Mouse (Mus musculus) C2C12 (cell line): ENCODE data around the gene Mysm1. TPM values are rescaled to one million over a fixed set of nuclear protein-coding genes. Genes with fewer than 3 reads are reported as not detected.
A peak's percentile ranks its signal among the peaks of the same experiment; 100 is the strongest.

Experiments used
- H3K27me3 ChIP-seq: one replicate; pipeline ENCODE4 v1.6.1; 2011; ENCODE audit not compliant: control insufficient read depth, insufficient read depth, insufficient read length
- H3K36me3 ChIP-seq: one replicate; pipeline ENCODE4 v1.6.1; 2011; ENCODE audit not compliant: control insufficient read depth, insufficient read depth
- H3K4me3 ChIP-seq: one replicate; pipeline ENCODE4 v1.5.1; 2011; ENCODE audit warnings: mild to moderate bottlenecking, control low read depth; ENCODE audit not compliant: poor library complexity, insufficient read depth, severe bottlenecking
- H3K79me2 ChIP-seq: one replicate; pipeline ENCODE4 v1.6.1; 2011; ENCODE audit not compliant: control insufficient read depth, insufficient read depth
- H3K79me3 ChIP-seq: one replicate; pipeline ENCODE4 v1.6.1; 2011; ENCODE audit warnings: low read depth, control low read depth
- H3ac ChIP-seq: one replicate; pipeline ENCODE3; 2011; ENCODE audit warnings: low read depth; ENCODE audit not compliant: control insufficient read depth, insufficient read length
- CEBPB ChIP-seq: IDR thresholded peaks from one replicate; pipeline ENCODE4 v1.6.1; 2011; ENCODE audit warnings: low read depth, mild to moderate bottlenecking, control low read depth, moderate library complexity
- CTCF ChIP-seq: IDR thresholded peaks from one replicate; pipeline ENCODE4 v1.5.1; 2011; ENCODE audit not compliant: control insufficient read depth, insufficient read depth, insufficient read length
- FOSL1 ChIP-seq: IDR thresholded peaks from one replicate; pipeline ENCODE4 v1.8.0; 2011; ENCODE audit warnings: mild to moderate bottlenecking, low read length; ENCODE audit not compliant: poor library complexity, insufficient read depth, severe bottlenecking
- MAX ChIP-seq: IDR thresholded peaks from one replicate; pipeline ENCODE4 v1.6.1; 2011; ENCODE audit warnings: mild to moderate bottlenecking, control low read depth
- MYOD1 ChIP-seq: IDR thresholded peaks from one replicate; pipeline ENCODE4 v1.6.1; 2011; ENCODE audit warnings: low read depth; ENCODE audit not compliant: control insufficient read depth, insufficient read length
- MYOG ChIP-seq: IDR thresholded peaks from one replicate; pipeline ENCODE4 v1.6.1; 2011; ENCODE audit not compliant: control insufficient read depth, insufficient read length; ENCODE audit errors: extremely low read depth
- USF1 ChIP-seq: IDR thresholded peaks from one replicate; pipeline ENCODE4 v1.6.1; 2011; ENCODE audit warnings: low read depth, mild to moderate bottlenecking, control low read depth, moderate library complexity
- polyA plus RNA-seq: library from polyadenylated mRNA; unstranded; fragments of >200 nt; fragmentation: generic; extraction: Trizol; gene quantifications from one replicate; pipeline ENCODE4 v1.2.1, GENCODE M21; 2012; ENCODE audit warnings: missing spikeins

Mysm1 gene
- polyA plus RNA-seq, 1 experiment: 2.2 TPM

- TF ChIP-seq FOSL1 (no peak), USF1 (no peak), CTCF (no peak), MYOG (no peak), CEBPB (no peak), MYOD1 (no peak), MAX (no peak)
- no peaks in the 10 kb centered on the region for H3K27me3 ChIP-seq
- H3K79me2 ChIP-seq: no peaks in the 10 kb centered on the region
- no peaks in the 10 kb centered on the region for H3K79me3 ChIP-seq
- H3K4me3 ChIP-seq: no peak overlapping the region
- no peaks in the 10 kb centered on the region for H3K36me3 ChIP-seq
- no peak overlapping the region for H3ac ChIP-seq
These were observed 39.3 kb upstream of the Mysm1 start for GRCm38 (mm10) chr4:95018221-95018620.

GRCm38 (mm10) chr4:95012706-95013105 is 33.8 kb upstream of the Mysm1 start:
- Histone ChIP-seq H3K4me3 (no peak overlapping the region), H3K36me3 (no peaks in the 10 kb centered on the region), H3ac (no peak overlapping the region), H3K79me2 (no peaks in the 10 kb centered on the region), H3K27me3 (no peaks in the 10 kb centered on the region), H3K79me3 (no peaks in the 10 kb centered on the region)
- TF ChIP-seq CTCF (no peak), MAX (no peak), CEBPB (no peak), MYOD1 (no peak), USF1 (no peak), MYOG (no peak), FOSL1 (no peak)

- TF ChIP-seq CEBPB: no peak
- no peak for TF ChIP-seq MYOG
- H3ac ChIP-seq: no peak overlapping the region
These were observed 33.4 kb upstream of the Mysm1 start for GRCm38 (mm10) chr4:95012256-95012655.

GRCm38 (mm10) chr4:95008175-95009057 is 29.5 kb upstream of the Mysm1 start:
- Histone ChIP-seq H3ac (no peak overlapping the region), H3K4me3 (no peak overlapping the region), H3K27me3 (no peaks in the 10 kb centered on the region), H3K79me3 (no peaks in the 10 kb centered on the region), H3K79me2 (no peaks in the 10 kb centered on the region), H3K36me3 (no peaks in the 10 kb centered on the region)
- TF ChIP-seq USF1 (no peak), MYOD1 (no peak), MYOG (no peak), MAX (no peak), CTCF (peak; percentile 67), CEBPB (no peak), FOSL1 (no peak)

More at GRCm38 (mm10) chr4:95012256-95012655, 33.4 kb upstream of the Mysm1 start:
- Histone ChIP-seq H3K79me3 (no peaks in the 10 kb centered on the region), H3K79me2 (no peaks in the 10 kb centered on the region), H3K27me3 (no peaks in the 10 kb centered on the region), H3K4me3 (no peak overlapping the region), H3K36me3 (no peaks in the 10 kb centered on the region)

- TF ChIP-seq MYOG (no peak), CEBPB (no peak), USF1 (no peak), FOSL1 (no peak), MYOD1 (no peak)
- H3ac ChIP-seq: no peak overlapping the region
- H3K79me3 ChIP-seq: no peaks in the 10 kb centered on the region
These were observed 28.9 kb upstream of the Mysm1 start for GRCm38 (mm10) chr4:95007759-95008158.

GRCm38 (mm10) chr4:95005251-95005830 is 26.4 kb upstream of the Mysm1 start:
- no peak overlapping the region for H3ac ChIP-seq
- H3K36me3 ChIP-seq: no peaks in the 10 kb centered on the region
- H3K79me2 ChIP-seq: no peaks in the 10 kb centered on the region
- H3K4me3 ChIP-seq: no peak overlapping the region
- no peaks in the 10 kb centered on the region for H3K27me3 ChIP-seq
- TF ChIP-seq USF1 (no peak), CEBPB (peak; percentile 42)
- H3K79me3 ChIP-seq: no peaks in the 10 kb centered on the region

More at GRCm38 (mm10) chr4:95007759-95008158, 28.9 kb upstream of the Mysm1 start:
- Histone ChIP-seq H3K27me3 (no peaks in the 10 kb centered on the region), H3K4me3 (no peak overlapping the region), H3K36me3 (no peaks in the 10 kb centered on the region), H3K79me2 (no peaks in the 10 kb centered on the region)
